Mouse (Mus musculus): ENCODE measurements around the gene H2-Ob.

- TF ChIP-seq CTCF (IDR thresholded peaks at IDR 0.05; ENCODE audit: low read depth, low read length) (no peak), POLR2A (IDR thresholded peaks at IDR 0.05; ENCODE audit: extremely low read depth, insufficient read depth, low read length) (no peak)
These were observed 52.9 kb downstream of the H2-Ob start for GRCm38 (mm10) chr17:34291609-34292008.
